Mouse (Mus musculus) kidney, postnatal 0 days (tissue): Measurements from ENCODE around the gene Chchd3. TPM values are rescaled to one million over a fixed set of nuclear protein-coding genes. Genes with fewer than 3 reads are reported as not detected.
A peak's percentile ranks its signal among the peaks of the same experiment; 100 is the strongest.

Experiments
- ATAC-seq: fragments of 200-750 bp; cut with Nextera tagmentation; replicated peaks from 2 replicates; pipeline ENCODE4 v1.8.0; 2017; ENCODE audit warnings: low read depth, moderate number of reproducible peaks, moderate TSS enrichment, moderate library complexity; ENCODE audit not compliant: low FRiP score
- DNase-seq: peaks from one replicate; pipeline ENCODE4 v3.0.0-alpha.2; 2016; ENCODE audit warnings: low spot score
- H3K27ac ChIP-seq: fragments of 300-500 bp; sonication (generic); 2 replicates; pipeline ENCODE4 v1.5.1; 2014; ENCODE audit warnings: mild to moderate bottlenecking
- H3K27me3 ChIP-seq: fragments of 300-500 bp; sonication (generic); 2 replicates; pipeline ENCODE4 v1.6.1; 2014; ENCODE audit warnings: low read length, mixed read lengths; ENCODE audit not compliant: insufficient read depth
- H3K36me3 ChIP-seq: fragments of 300-500 bp; sonication (generic); 2 replicates; pipeline ENCODE4 v1.6.1; 2014; ENCODE audit warnings: low read length, mixed read lengths; ENCODE audit not compliant: insufficient read depth
- H3K4me1 ChIP-seq: fragments of 300-500 bp; sonication (generic); replicated peaks from 2 replicates; pipeline ENCODE4 v1.6.1; 2014; ENCODE audit warnings: antibody characterized with exemption, low read length, mixed read lengths; ENCODE audit not compliant: insufficient read depth
- H3K4me2 ChIP-seq: fragments of 300-500 bp; sonication (generic); 2 replicates; pipeline ENCODE4 v1.6.1; 2014; ENCODE audit warnings: mild to moderate bottlenecking, low read length, moderate library complexity, mixed read lengths
- H3K4me3 ChIP-seq: fragments of 300-500 bp; sonication (generic); replicated peaks from 2 replicates; pipeline ENCODE4 v1.5.1; 2014; ENCODE audit warnings: low read depth, low read length
- H3K9ac ChIP-seq: fragments of 300-500 bp; sonication (generic); 2 replicates; pipeline ENCODE4 v1.6.1; 2014; ENCODE audit warnings: low read depth, low read length
- H3K9me3 ChIP-seq: fragments of 300-500 bp; sonication (generic); replicated peaks from 2 replicates; pipeline ENCODE4 v1.6.1; 2016; ENCODE audit warnings: low read length, inconsistent platforms, mixed read lengths
- CTCF ChIP-seq: IDR thresholded peaks from 2 replicates; pipeline ENCODE4 v1.5.1; 2016; ENCODE audit warnings: antibody characterized with exemption, low read depth, mild to moderate bottlenecking, moderate library complexity
- WGBS: fragments of 180-500 bp; shearing (Covaris S2); extraction: QIAGEN DNeasy Blood & Tissue Kit; methylation state at CpG from one replicate; pipeline ENCODE4 v1.1.7; 2014; 5-methylcytosine and 5-hydroxymethylcytosine counted together
- polyA plus RNA-seq: library from polyadenylated mRNA; unstranded; fragments of >200 nt; fragmentation: Nextera tagmentation; extraction: Ambion mirVana; gene quantifications from 2 replicates; pipeline ENCODE4 v1.2.1, GENCODE M21; 2015

Gene Chchd3
- polyA plus RNA-seq, 1 experiment from 2014 or later, result 154 TPM

DNA sequence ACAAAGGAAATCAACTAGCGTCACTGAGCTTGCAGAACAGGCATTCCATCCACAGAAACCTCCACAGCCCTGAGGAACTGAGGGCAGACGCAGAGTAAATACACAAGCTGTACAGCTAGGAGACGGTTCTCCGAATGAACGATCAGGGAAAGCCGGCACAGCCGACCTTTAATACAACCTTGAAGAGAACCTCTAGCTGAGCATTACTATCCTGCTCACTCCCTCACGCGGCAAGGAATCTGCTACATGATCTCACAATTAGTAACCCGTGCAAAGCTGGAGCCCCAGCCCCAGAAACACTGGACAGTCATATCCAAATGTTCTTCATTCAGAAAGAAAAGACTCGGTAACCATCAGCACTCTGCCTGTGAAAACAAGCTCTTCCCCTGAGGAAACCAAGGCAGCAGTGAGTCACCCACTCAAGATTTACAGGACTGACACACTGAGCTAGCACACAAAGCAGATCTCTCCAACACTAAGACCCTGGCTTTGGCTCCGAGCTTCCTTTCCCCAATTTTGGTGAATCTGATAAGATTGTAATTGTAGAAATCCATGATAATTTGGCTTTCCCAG lies 69.9 kb downstream of the Chchd3 start:
- WGBS, result 31% methylated on average over 12 of the region's 12 CpGs
- Histone ChIP-seq H3K9ac (no peak overlapping the region), H3K4me3 (no peak overlapping the region), H3K4me1 (peaks cover 4% of the 10 kb centered on the region; the same call in 1 of the 2 replicates), H3K27me3 (no peaks in the 10 kb centered on the region), H3K4me2 (no peak overlapping the region; the same call in 1 of the 2 replicates), H3K9me3 (no peaks in the 10 kb centered on the region), H3K27ac (peak overlapping the region; percentile 31; the same call in 1 of the 2 replicates), H3K36me3 (no peaks in the 10 kb centered on the region)
- DNase-seq (peak; percentile 70), ATAC-seq (no peak)
- TF ChIP-seq CTCF, result no peak

DNA sequence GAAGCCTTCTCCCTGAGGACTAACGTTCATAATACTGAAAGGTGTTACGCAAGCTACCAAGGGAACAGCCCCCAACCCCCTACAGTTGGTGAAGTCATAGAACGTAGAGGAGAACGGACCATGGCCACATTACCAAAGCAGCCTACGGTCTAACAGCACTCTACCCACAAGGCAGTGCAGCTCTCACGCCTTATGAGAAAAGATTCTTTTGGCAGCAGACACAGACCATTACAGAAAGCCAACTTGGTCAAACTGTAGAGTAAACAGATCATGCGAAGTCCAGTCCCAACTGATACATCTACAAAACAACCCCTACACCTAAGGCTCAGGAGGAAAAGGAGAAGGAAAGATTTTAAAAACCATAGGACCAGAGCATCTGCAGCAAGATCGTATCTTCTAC lies 71.5 kb downstream of the Chchd3 start:
- Histone ChIP-seq H3K9me3 (no peaks in the 10 kb centered on the region), H3K4me3 (no peak overlapping the region), H3K4me1 (peaks cover 4% of the 10 kb centered on the region; the same call in 1 of the 2 replicates), H3K36me3 (no peaks in the 10 kb centered on the region), H3K4me2 (no peak overlapping the region), H3K27ac (no peak overlapping the region), H3K27me3 (no peaks in the 10 kb centered on the region), H3K9ac (no peak overlapping the region)
- 91% methylated on average over 8 of the region's 8 CpGs for WGBS
- TF ChIP-seq CTCF, result no peak
- DNase-seq, result no peak
- ATAC-seq, result no peak

DNA sequence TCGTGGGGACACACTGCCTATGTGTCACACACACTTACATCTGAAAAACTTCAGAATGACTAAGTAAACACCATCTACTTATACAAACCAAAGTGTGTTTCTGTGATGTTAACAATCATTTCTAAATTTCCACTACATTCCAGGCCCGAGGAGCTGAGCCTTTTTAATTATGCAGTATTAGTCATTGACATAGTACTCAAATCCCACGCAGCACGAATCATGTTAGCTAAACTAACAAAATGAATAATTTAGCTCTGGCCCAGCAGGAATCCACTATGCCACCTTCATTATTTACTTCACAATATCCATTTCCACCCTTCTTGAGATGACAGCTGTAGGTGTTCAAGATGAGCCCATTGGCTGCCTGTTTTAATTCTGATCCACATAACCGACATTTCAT lies 76.2 kb downstream of the Chchd3 start:
- Histone ChIP-seq H3K27me3 (no peaks in the 10 kb centered on the region), H3K4me3 (no peak overlapping the region), H3K9ac (no peak overlapping the region), H3K4me1 (0 out of 2 replicates have a peak, but pooled peaks cover 3% of the 10 kb centered on the region), H3K9me3 (no peaks in the 10 kb centered on the region), H3K4me2 (no peak overlapping the region), H3K27ac (no peak overlapping the region), H3K36me3 (no peaks in the 10 kb centered on the region)
- no peak for TF ChIP-seq CTCF
- ATAC-seq, result no peak
- 79% methylated on average over 5 of the region's 5 CpGs for WGBS
- DNase-seq, result no peak

DNA sequence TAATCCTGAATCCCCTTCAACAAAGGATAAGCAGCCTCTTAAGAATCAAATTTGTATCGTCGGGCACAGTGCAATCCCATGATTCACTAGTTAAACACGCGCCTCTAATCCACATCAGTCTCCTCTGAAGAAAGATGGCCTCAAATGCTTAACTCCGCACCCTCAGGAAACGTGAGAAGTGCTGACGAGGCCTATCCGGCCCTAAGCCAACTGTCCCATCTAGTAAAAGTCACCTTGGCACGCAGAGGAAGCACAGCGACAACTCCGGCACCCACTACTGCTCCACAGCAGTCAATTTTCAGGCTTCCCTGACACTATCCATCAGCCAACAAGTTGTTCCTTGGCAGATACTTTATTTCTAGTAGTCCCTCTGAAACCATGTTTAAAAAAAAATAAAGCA lies 78.8 kb downstream of the Chchd3 start:
- H3K9ac ChIP-seq, result no peak overlapping the region
- no peak overlapping the region for H3K4me3 ChIP-seq
- no peaks in the 10 kb centered on the region for H3K36me3 ChIP-seq
- 77% methylated on average over 11 of the region's 11 CpGs for WGBS
- ATAC-seq (no peak), DNase-seq (no peak)
- no peak overlapping the region for H3K27ac ChIP-seq
- no peaks in the 10 kb centered on the region for H3K27me3 ChIP-seq
- no peak overlapping the region for H3K4me2 ChIP-seq
- H3K4me1 ChIP-seq, result 0 out of 2 replicates have a peak, but pooled peaks cover 3% of the 10 kb centered on the region
- no peaks in the 10 kb centered on the region for H3K9me3 ChIP-seq
- no peak for TF ChIP-seq CTCF

DNA sequence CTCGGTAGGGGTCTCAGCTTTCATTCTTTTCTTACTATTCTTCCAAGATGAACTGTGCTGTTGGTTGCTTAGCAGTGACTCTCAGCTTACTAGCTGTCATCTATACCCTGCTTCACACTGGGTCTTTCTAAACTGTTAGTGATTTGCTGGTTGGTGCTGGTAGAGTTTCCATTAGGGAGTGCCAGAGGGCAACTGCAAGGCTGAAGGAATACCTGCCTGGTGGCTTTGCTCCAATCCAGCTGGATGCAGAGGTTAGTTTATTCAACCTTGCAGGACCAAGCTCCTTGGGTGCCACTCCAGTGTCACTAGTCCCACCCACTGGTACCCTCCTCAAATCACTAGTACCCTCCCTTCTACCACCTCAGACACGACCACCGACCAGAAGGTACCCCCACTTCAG lies 81.2 kb downstream of the Chchd3 start:
- Histone ChIP-seq H3K4me2 (no peak overlapping the region), H3K4me1 (0 out of 2 replicates have a peak, but pooled peaks cover 3% of the 10 kb centered on the region), H3K36me3 (no peaks in the 10 kb centered on the region), H3K27ac (no peak overlapping the region), H3K9ac (no peak overlapping the region), H3K4me3 (no peak overlapping the region), H3K27me3 (no peaks in the 10 kb centered on the region), H3K9me3 (no peaks in the 10 kb centered on the region)
- DNase-seq (no peak), ATAC-seq (no peak)
- TF ChIP-seq CTCF, result no peak
- 89% methylated on average over 3 of the region's 3 CpGs for WGBS

DNA sequence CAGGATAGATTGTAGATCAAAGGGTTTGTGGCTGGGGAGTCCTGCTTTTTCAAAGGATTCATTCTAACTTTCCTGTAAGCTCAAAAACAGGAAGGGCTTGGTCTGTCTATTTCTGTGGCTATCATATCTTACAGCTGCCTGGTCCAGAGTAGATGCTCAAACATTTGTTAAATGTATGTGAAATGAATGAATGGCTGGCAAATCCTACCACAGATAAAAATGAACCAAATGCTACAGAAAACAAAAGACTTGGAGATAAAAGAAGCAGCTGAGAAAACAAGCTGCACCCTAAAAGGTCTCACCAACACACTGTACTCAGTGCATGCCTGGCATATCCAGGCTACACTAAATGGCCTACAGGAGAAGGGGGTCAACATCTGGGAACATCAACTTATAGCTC lies 88.1 kb downstream of the Chchd3 start:
- Histone ChIP-seq H3K27ac (no peak overlapping the region), H3K27me3 (no peaks in the 10 kb centered on the region), H3K4me1 (no peaks in the 10 kb centered on the region), H3K36me3 (no peaks in the 10 kb centered on the region), H3K4me3 (no peak overlapping the region), H3K9me3 (no peaks in the 10 kb centered on the region), H3K9ac (no peak overlapping the region), H3K4me2 (no peak overlapping the region)
- no peak for DNase-seq
- no peak for ATAC-seq
- TF ChIP-seq CTCF, result no peak

DNA sequence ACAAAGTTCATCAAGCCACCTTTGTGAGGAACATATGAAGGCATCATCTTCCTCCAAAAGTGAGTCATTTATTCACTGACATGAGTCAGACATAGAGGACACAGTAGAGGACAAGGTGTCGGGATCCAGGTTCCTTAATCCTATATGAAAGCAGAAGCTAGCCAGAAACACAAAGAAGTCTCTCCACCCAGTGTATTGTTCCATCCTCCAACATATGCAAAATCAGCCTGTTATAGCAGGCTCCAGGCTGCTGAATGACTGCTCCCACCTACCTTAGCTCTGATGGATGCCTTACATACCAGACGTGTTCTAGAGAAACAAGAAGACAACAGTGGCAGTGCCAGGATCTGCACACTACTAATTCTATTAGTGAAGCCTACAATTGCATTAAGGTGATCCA lies 91.1 kb downstream of the Chchd3 start:
- Histone ChIP-seq H3K27me3 (no peaks in the 10 kb centered on the region), H3K9ac (no peak overlapping the region), H3K4me3 (no peak overlapping the region), H3K4me1 (no peaks in the 10 kb centered on the region), H3K9me3 (no peaks in the 10 kb centered on the region), H3K4me2 (no peak overlapping the region), H3K27ac (no peak overlapping the region), H3K36me3 (no peaks in the 10 kb centered on the region)
- DNase-seq (no peak), ATAC-seq (no peak)
- no peak for TF ChIP-seq CTCF
- WGBS, result 77% methylated on average over 2 of the region's 2 CpGs
